Mouse (Mus musculus) spleen, postnatal 14 days (tissue): ENCODE results near the gene Xcl1.
"Not testable (repeated sequence)": the region's sequence is repeated elsewhere in the genome, so short reads cannot be mapped to it uniquely, and the experiment has no call there.

Source experiments
- DNase-seq, 2 experiments: peaks; one replicate each; pipeline ENCODE4 v3.0.0; 2021 to 2022; ENCODE audit warnings: low spot score in 2 of 2

The Xcl1 gene

DNA sequence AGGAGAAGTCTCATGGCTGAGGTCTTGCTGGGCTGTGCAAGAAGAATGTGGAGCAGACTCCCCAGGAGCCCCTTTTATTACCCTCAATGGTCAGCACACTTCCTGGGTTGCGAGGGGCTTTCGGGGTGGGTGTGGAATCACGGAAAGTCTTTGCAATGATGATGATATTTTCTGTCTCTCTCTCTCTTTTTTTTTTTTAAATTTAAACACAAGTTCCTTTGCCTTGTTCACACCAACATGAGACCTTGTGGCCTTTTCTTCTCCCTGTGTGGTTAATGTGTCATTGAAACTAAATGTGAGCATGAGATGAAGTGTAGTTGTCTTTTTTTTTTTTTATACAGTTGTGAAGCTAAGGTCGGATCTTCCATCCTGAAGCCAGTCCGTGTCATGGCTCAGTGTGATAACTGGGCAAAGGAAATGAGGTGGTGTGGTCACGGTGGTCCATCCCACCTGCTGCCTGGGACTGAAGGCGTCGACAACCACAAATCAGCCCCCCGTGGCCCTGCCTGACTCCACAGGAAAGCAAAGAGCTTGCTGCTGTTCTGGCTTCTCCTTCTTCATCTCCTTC, at the start of gene Xcl1:
Gene Xcl1, minus strand, starts transcription at position 51 of the 568 bp plus-strand sequence.
- no peak for DNase-seq

GRCm38 (mm10) chr1:164984681-164985080, 49.4 kb upstream of the Xcl1 start:
- not testable (repeated sequence) for DNase-seq

DNA sequence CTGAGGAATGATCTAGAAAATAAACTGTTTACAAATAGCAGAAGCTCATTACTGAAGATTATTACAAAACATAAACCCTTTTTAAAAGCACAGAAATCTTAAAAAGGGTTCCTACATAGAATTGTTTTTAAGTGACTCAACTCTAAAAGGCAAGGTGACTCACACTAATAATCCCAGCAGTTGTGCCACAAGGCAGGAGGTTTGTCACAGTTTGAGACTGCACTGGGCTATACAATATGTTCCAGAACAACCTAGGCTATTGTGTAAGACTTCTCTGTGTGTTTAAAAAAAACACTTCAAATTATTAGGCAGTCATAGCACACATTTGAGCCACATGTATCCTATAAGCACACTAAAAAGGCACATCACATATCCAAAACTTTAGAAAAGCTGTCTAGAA, 42.0 kb upstream of the Xcl1 start:
- no peak for DNase-seq

- no peak for DNase-seq
Measured at GRCm38 (mm10) chr1:164975729-164976128, 40.4 kb upstream of the Xcl1 start.

- DNase-seq = no peak
Measured at GRCm38 (mm10) chr1:164975276-164975675, 39.9 kb upstream of the Xcl1 start.

- no peak for DNase-seq
Measured at GRCm38 (mm10) chr1:164973790-164974189, 38.5 kb upstream of the Xcl1 start.

DNA sequence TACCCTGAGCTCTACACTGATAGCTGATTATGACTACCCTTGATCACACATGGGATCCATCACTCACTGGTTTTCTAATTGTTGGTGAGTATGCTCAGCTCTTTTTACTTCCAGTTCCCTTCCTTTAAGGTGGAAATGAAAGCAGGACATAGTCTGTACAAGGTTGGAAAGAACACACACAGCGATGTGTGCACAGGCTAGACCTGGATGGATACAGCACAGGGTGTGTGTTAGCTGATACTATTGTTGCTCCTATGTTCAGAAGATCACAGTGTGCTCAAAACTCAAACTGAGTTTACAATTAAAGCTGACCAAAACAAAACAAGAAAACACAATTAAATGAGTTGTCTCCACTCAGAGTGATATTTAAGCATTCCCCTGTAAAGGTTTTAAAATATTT, 38.0 kb upstream of the Xcl1 start:
- no peak for DNase-seq

- DNase-seq = no peak
Measured at GRCm38 (mm10) chr1:164972744-164973143, 37.4 kb upstream of the Xcl1 start.

GRCm38 (mm10) chr1:164966095-164966698, 30.9 kb upstream of the Xcl1 start:
- DNase-seq = no peak

DNA sequence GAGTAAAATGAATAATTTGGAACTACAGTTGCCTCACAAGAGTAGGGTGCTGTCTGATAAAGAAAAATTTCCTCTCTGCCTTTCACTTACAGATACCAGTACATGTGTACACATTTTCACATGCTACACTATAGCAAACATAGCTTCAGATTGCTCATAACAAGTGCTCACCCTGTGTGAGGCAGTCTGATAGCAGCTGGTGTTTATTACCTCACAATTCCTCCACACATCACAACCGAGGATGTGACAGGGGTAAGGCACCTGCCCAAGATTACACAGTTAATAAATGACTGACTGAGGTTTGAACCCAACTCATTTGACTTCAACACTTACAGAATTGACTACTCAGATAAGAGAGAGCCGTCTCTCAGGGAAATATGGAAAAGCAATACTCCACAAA, 25.3 kb upstream of the Xcl1 start:
- DNase-seq = no peak

DNA sequence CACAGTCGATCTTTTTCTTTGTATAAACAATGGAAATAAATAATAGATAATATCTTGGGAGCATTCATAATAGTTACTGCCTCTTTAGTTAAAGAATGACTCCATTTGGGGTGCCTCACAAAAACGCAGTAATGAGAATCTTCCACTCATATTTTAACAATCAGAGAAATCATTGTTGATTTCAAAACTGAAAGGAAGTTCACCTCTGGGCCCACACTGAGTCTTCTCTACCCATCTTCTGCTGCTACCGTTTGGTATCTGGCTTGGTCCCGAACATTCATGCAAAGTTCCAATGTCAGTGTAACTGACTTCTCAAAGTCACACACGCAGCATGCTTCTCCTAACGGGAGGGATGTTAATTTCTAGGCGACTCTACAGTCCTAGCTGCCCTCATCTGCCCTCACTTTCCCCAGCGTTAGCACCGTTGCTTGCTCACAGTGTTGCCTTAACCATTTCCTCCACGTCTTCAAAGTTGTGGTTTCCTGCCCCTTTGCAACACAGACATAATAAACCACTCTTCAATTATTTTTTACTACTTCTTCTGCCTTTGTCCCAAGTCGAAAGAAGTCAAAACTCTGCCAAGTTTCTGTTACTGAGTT, 24.6 kb upstream of the Xcl1 start:
- no peak for DNase-seq

DNA sequence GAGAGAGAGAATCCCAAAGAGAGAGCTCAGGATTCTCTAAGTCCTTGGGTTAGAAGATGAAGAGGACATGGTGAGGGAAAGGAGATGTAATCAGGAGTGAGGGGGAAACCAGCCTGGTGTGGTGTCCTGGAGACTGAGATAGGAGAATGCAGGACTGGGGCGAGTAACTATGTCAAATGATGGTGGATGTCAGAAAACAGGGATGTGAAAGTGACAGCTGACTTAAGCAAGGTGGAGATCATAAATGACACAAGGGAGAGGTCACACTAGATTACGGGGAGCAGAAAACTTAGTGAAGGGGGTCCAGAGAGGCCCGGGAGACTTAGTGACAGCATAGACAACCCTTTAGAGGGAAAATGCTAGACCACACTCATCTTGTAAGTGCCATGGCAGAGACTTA, 23.8 kb upstream of the Xcl1 start:
- no peak for DNase-seq

DNA sequence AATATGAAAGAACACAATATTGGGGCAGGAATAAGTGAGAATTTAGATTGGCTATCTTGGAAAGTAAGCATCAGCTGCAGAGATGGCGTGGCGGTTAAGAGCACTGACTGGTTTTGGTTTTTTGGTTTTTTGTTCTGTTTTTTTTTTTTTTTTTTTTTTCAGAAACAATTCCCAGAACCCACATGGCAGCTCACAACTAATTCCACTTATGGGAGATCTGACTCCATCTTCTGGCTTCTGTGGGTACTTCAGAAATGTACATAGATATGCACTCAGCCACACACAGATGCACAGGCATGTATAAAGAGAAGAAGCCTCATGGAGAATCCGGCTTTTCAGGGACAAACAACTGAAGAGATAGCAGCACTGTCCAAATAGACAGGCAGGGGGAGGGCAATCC, 22.6 kb upstream of the Xcl1 start:
- no peak for DNase-seq

GRCm38 (mm10) chr1:164956725-164957399, 21.5 kb upstream of the Xcl1 start:
- DNase-seq = no peak

GRCm38 (mm10) chr1:164955452-164956196, 20.3 kb upstream of the Xcl1 start:
- DNase-seq = no peak

DNA sequence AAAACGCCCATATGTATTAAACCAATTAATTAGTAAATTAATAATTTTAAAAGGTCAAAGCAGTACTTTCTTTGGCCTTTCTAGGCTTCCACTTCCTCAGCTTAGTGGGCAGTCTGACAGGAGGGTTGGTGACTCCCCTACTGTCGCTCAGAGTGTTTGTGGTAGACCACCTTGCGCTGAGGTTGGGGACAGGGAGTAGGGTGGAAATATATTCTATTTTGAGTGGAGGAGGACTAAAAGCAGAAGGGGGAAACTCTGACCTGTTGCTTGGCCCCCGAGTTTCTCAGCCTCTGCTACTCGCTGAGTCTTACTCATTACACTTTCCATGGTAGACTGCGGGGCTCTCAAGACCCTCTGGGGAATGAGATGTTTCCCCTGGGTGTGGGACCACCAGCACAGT, 18.2 kb upstream of the Xcl1 start:
- no peak for DNase-seq

DNA sequence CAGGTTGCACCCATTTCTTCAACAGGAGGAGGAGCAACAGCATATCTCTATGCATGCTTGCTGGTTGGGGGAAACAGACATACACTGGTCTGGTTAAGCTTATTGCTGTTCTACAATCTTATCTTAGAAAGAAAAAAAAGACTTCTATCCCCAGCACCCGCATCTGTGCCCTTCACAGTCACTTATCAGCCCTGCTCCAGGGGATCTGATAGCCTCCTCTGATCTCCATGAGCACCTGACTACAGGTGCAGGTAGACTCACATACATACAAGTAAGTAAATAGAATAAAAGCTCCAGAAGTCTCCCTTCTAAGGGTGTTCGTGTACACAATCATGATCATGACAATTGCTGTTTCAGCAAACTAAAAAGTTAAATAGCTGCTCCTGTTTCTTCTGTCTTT, 733 bp upstream of the Xcl1 start:
- no peak for DNase-seq

DNA sequence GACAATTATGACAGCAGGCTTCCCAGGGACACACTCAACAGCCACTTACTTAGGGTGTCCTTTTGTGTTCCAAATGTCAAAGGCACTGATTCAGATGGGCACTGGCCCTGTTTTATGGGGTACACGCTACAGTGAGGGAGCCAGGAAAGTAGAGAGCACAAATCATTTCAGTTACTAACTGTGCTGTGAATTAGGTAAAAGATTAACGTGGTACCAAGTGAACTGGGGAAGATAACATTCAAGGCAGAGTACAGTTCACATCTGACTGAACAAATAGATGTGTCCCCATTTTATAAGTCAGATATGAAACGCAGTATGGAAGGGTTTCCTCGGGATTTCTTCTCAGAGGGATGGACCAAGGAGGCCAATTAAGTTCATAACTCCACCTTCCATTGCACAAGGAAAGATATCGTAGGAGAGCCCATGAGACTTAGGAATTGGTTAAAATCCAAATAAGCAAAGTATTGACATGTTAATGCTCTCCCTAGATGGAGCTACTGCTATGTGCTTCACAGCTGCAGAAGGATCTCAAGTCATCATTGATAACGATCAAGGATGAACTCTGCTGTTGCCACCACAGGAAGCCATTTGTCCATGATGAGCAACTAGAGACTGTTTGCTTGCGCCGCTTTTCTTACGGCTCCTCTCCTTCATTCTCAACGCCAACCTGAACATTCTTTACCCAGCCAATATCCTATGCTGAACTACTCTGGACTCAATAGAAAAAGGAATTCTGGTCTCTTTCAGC, 1.7 kb downstream of the Xcl1 start:
- DNase-seq = no peak

DNA sequence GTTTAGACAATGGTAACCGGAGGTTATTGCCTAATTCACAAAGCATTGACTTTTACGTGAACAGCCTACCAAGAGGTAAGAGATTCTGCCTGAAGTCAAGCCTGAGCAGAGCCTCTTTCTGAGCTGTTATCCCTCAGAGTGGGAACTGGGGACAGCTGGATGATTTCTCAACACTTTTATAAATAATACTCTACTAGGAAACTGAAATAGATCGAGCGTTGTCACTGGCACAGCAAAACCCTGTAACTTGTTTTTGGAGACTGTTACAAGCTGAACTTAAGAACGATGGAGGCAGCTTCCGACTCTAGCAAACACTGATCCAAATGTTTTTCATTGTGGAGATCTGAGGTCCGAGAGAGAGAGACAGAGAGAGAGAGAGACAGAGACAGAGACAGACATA, 4.2 kb downstream of the Xcl1 start:
- DNase-seq = no peak

- no peak for DNase-seq
Measured at GRCm38 (mm10) chr1:164930006-164930405, 5.3 kb downstream of the Xcl1 start.

- no peak for DNase-seq
Measured at GRCm38 (mm10) chr1:164926534-164927160, 8.7 kb downstream of the Xcl1 start.
